Mouse (Mus musculus) mature B cell (primary cell): ENCODE measurements around the gene Lgi1.

Source experiments
- in situ Hi-C: fragments of 300-500 bp; cut with MboI; formaldehyde crosslinking; loops from 2 replicates; pipeline ENCODE4 v1.14.3; 2019

The Lgi1 gene

GRCm38 (mm10) chr19:38264505-38265500 is at the start of gene Lgi1:
TSS of gene Lgi1 (plus strand) at chr19:38264536.
- in situ Hi-C loops, result no loop called here

DNA sequence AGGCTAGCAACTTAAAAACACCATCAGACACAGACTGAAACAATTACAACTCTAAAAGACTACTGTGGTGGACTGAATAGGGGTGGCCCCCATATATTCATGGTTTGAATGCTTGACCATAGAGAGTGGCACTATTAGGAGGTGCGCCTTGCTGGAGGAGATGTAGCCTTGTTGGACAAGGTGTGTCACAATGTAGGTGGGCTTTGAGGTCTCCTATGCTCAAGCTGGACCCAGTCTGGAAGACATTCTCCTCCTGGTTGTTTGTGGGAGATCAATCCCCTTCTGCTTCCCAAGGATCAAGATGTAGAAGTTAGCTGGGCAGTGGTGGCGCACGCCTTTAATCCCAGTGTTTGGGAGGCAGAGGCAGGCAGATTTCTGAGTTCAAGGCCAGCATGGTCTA is 46.6 kb upstream of the Lgi1 start:
- in situ Hi-C loops, result no loop called here

- in situ Hi-C loops, result no loop called here
Observed at GRCm38 (mm10) chr19:38223356-38223904, 40.9 kb upstream of the Lgi1 start.

- in situ Hi-C loops, result no loop called here
Observed at GRCm38 (mm10) chr19:38223905-38224684, 40.2 kb upstream of the Lgi1 start, which contains the start of gene Fra10ac1. TSS of gene Fra10ac1 (minus strand) at chr19:38224156.

GRCm38 (mm10) chr19:38224685-38225060 is 39.7 kb upstream of the Lgi1 start:
- in situ Hi-C loops, result no loop called here

DNA sequence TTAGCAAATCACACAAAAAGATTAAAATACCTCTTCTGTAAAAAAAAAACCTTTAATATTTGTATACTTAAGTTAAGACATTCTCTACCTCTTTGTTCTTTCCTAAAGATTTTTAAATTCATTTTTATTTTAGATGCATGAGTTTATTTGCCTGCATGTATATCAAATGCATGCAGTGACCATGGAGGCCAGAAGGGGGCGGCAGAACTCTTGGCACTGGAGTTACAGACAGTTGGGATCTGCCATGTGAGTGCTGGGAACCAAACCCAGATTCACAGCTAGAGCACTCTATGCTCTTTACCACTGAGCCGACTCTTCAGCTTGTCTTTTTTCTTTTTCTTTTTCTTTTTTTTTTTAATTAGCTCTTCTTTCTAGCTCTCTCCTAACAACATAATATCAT is 35.6 kb upstream of the Lgi1 start:
- in situ Hi-C loops, result no loop called here

DNA sequence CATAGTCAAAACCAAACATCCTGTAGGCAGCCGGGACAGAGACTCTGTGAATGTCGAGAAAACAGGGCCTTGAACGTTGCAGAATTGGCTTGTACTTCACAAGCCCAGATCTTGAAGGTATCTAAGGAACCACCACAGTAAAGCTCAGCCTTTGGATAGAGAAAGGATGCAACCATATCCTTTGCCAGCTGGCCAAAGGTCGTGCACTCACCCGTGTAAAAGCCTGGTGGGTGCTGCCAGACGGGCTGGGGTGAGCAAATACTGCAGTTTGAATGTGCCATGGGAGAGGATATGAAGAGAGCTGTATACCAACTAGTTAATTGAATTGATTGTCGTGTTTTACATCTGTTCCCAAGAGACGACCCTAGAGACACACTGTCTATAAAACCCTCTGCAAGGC is 32.2 kb upstream of the Lgi1 start:
- in situ Hi-C loops, result no loop called here

DNA sequence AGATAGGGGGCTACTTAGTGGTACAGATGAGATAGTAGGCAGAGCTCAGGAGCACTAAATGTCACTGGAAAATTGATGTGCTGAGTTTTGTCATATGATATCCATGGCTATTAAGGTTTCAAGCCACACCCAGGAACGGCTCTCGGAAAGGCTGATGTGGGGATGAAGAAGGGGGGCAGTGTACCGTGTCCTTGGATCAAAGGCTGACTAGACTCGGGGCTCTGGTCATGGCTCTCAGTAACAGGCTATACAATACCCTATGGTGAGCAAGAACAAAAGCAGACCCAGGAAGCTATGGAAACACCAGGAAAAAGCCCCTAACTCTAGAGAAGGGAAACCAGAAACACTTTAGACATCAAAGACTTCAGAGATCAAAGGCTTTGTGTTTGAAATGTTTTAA is 31.8 kb upstream of the Lgi1 start:
- in situ Hi-C loops, result no loop called here

- in situ Hi-C loops, result no loop called here
Observed at GRCm38 (mm10) chr19:38236526-38236925, 27.8 kb upstream of the Lgi1 start.

DNA sequence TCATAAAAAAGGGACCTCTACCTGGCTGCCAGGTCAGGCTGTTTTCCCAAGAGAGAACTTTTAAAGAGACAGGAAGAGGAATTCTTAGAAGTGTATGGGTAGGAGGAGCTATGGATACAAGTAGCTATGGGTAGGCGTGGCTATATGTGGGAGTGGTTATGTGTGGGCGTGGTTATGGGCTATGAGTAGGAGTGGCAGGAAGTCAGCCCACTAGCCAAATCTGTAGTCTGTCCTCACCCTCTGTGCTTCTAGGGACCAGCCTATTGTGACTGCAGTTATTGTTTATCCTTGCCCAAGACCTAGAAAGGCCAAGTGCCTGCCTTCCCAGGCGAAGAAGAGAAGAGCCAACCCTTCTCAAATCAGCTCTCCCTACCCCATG is 26.5 kb upstream of the Lgi1 start:
- in situ Hi-C loops, result no loop called here

GRCm38 (mm10) chr19:38238213-38238951 is 26.0 kb upstream of the Lgi1 start:
- in situ Hi-C loops, result no loop called here

GRCm38 (mm10) chr19:38242314-38242852 is 22.0 kb upstream of the Lgi1 start:
- in situ Hi-C loops, result no loop called here

DNA sequence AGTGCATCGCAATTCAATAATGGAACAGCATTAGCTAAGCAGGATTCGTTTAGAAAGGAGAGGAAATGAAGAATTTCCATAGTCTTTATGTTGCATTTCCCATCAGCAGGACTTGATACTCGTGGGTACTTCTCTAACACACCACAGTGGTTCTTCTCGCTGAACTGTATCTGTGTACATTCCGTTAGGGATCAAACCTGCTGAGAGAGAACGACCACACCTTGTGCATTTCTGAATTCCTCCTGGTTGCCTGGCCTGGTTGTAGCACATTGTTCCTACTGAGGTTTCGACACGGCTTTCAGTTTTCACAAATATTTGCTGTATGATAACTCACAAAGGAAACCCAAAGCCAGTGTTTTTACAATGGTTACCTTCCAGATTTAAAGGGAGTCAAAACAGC is 19.6 kb upstream of the Lgi1 start:
- in situ Hi-C loops, result no loop called here

GRCm38 (mm10) chr19:38245361-38246176 is 18.8 kb upstream of the Lgi1 start:
- in situ Hi-C loops, result no loop called here

- in situ Hi-C loops, result no loop called here
Observed at GRCm38 (mm10) chr19:38246177-38246622, 18.1 kb upstream of the Lgi1 start.

- in situ Hi-C loops, result no loop called here
Observed at GRCm38 (mm10) chr19:38249627-38250026, 14.7 kb upstream of the Lgi1 start.

- in situ Hi-C loops, result no loop called here
Observed at GRCm38 (mm10) chr19:38253796-38254195, 10.5 kb upstream of the Lgi1 start.

DNA sequence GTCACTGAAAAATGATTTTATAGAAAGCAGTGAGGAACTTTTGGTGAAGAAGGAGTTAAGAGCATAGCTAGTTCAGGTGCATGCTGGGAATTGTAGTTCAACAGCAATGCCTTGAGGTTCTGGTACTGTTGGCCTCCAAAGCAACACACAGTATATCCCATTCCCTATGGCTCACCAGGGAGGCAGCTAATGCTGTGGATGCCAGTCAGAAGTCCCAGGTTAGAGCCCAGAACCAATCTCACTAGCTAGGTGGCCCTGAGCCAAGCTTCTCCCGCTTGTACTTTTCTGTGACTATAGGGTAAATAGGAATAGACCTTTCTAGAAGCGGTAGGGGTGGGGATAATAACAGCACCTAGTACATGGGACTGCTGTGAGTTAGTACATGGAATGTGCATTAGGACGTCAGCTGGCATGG is 5.7 kb upstream of the Lgi1 start:
- in situ Hi-C loops, result no loop called here

GRCm38 (mm10) chr19:38259436-38259835 is 4.9 kb upstream of the Lgi1 start:
- in situ Hi-C loops, result no loop called here

DNA sequence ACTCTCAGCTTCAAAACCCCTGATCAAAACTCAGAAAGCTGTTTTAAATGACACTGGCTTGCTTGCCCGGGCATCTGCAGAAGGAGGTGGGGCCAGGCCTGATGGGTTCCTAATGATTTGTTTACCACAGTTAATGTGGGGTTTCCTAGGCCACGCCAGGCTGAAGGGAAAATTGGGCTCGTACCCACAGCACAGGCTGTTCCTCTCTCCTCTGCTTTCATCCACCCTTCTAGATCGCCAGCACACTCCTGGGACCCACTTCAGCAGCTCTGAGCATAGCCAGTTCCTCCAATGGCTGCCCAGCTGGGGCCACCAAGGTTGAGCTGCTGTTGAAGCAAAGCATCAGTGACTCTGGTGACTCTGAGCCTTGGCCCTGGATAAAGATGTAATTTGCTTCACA is 4.0 kb upstream of the Lgi1 start:
- in situ Hi-C loops, result no loop called here

- in situ Hi-C loops, result no loop called here
Observed at GRCm38 (mm10) chr19:38261351-38261750, 3.0 kb upstream of the Lgi1 start.
